Mouse (Mus musculus): Measurements from ENCODE around the gene Lin7a. TPM values are rescaled to one million over a fixed set of nuclear protein-coding genes. Genes with fewer than 3 reads are reported as not detected.

Gene Lin7a
- polyA plus RNA-seq, 1 experiment from 2014 or later: 4.5 TPM

DNA sequence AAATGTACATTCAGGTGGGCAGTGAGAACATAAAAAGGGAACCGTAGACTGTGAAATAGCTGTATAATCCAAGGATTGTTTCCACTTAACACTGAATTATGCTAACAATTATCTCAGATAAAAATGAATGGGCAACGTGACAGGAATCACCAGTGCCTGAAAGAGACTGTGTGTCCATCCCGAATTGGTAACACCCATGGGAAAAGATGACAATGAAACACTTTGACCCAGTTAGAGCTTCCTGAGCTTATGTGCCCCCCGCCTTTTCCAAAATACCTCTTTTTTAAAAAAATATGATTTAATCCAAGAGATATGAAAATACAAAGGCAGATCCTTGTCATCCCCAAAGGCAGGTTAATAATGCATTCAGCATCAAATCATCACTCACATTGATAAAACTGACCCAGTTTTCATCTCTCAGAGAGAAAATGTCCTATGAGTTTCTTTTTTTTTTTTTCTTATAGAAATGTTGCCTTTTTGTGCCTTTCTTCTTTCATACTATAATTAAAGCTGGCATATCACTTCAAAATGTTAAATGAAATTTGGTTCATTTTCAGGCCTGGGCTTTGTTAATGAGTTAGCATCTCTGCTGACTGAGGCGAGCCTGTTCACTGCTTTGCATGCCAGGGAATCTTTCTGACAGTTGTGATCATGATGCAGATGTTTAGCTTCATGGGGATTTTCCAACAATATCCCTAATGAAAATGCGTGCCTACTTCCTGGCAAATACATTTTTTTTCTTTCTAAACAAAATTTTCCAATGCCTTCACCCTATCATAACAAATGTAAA is 80.4 kb downstream of the Lin7a start:
- no peak overlapping the region for H3K27ac ChIP-seq
- H3K9ac ChIP-seq: no peak overlapping the region
- no peaks in the 10 kb centered on the region for H3K27me3 ChIP-seq
- ATAC-seq (ENCODE audit: insufficient number of reproducible peaks, insufficient read depth, low FRiP score, low TSS enrichment, low read depth): no peak
- no peak overlapping the region for H3K4me3 ChIP-seq
- no peaks in the 10 kb centered on the region for H3K36me3 ChIP-seq
- no peak overlapping the region for H3K4me2 ChIP-seq
- H3K9me3 ChIP-seq: no peaks in the 10 kb centered on the region
- 0 out of 2 replicates have a peak, but pooled peaks cover 9% of the 10 kb centered on the region for H3K4me1 ChIP-seq
- WGBS: 59% methylated on average over 6 of the region's 6 CpGs

DNA sequence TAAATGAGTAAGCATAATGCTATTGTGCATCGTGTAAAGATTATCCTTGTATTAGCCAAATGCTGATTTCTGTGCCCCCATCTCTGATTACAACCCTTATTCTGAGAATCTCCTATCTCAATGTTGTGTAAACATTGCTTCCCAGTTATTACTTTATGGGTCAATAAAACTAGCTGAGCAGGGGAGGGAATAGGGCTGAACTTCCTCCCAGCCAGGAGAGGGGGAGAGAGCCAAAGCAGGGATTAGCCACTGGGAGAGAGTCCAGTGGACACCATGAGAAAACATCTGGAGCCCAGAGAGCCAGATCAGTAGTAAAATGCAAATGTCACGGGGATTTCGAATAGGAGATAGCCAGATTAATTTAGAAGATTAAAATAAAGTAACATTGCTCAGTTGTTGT is 82.0 kb downstream of the Lin7a start:
- H3K4me2 ChIP-seq: no peak overlapping the region
- no peak for ATAC-seq (ENCODE audit: insufficient number of reproducible peaks, insufficient read depth, low FRiP score, low TSS enrichment, low read depth)
- WGBS: 88% methylated on average over 3 of the region's 3 CpGs

DNA sequence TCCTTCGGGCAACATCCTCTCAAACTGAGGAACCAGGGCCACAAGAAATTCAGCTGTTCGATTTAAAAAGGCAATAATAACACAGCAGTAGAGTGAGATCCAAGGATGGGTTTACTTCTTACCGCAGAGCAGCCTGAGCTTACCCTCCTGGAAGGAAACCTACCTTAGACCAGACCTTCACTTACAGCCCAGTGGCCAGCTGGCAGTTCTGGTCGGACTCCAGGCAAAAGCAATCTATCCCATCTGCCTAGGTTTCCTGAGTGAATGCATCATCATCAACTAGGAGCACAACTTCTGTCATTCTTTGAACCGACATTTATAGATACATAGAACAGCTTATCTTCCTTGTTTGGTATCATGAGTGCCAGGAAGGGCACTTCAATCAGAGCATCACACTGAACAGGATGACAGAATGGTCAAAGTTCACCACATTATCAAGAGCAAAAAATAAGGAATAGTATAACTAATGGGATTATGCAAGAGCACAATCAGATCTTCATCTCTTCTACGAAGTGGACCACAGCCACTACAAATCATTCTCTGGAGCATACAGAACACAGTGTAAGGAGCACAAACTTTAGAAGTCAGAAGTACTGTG is 87.1 kb downstream of the Lin7a start:
- WGBS: 87% methylated on average over 6 of the region's 6 CpGs
- no peak overlapping the region for H3K4me2 ChIP-seq
- no peaks in the 10 kb centered on the region for H3K4me1 ChIP-seq
- H3K4me3 ChIP-seq: no peak overlapping the region
- no peak overlapping the region for H3K9ac ChIP-seq
- H3K36me3 ChIP-seq: no peaks in the 10 kb centered on the region
- H3K27ac ChIP-seq: no peak overlapping the region
- no peak for ATAC-seq (ENCODE audit: insufficient number of reproducible peaks, insufficient read depth, low FRiP score, low TSS enrichment, low read depth)
- H3K9me3 ChIP-seq: no peaks in the 10 kb centered on the region
- no peaks in the 10 kb centered on the region for H3K27me3 ChIP-seq

More for the DNA sequence above, 82.0 kb downstream of the Lin7a start:
- Histone ChIP-seq H3K36me3 (no peaks in the 10 kb centered on the region), H3K9me3 (no peaks in the 10 kb centered on the region), H3K27me3 (no peaks in the 10 kb centered on the region), H3K4me3 (no peak overlapping the region), H3K27ac (no peak overlapping the region), H3K4me1 (0 out of 2 replicates have a peak, but pooled peaks cover 7% of the 10 kb centered on the region), H3K9ac (no peak overlapping the region)

DNA sequence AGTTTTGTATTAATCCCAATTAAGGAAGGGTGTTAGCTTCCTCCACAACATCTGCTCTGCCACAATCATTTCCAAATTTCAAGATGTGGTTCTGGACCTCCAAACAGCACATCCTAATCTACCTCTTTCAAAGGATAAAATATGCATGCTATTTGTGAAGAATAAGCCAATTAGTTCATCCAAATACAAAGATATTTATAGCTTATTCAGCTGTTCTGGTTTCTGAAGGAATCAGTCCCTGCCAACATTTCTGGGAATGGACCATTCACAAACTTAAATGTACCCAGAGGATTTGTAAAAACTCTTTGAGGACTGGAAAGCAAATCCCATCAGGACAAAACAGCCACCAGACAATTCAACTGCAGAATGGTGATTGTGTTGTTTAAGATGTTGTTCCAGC is 87.8 kb downstream of the Lin7a start:
- Histone ChIP-seq H3K36me3 (no peaks in the 10 kb centered on the region), H3K9ac (no peak overlapping the region), H3K27me3 (no peaks in the 10 kb centered on the region), H3K4me3 (no peak overlapping the region), H3K4me1 (no peaks in the 10 kb centered on the region), H3K4me2 (no peak overlapping the region), H3K27ac (no peak overlapping the region), H3K9me3 (no peaks in the 10 kb centered on the region)
- no peak for ATAC-seq (ENCODE audit: insufficient number of reproducible peaks, insufficient read depth, low FRiP score, low TSS enrichment, low read depth)

DNA sequence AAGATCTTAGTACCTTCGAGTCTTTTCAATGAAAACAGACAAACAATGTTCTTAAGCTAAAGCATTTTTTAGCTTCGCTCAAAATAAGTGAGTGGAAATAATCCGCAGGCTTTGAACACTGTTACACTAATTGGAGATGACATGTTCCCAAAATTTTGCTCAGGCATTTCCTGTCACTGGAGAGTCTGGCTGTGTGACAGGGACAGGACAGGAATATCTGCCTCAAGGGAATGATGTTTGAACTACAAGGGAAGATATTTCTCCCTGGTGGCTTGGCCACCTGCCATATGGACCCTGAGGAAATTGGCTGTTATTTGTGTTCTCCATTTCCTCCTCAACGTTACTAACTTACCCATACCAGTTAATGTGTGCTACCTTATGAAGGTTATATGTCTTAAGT is 90.1 kb downstream of the Lin7a start:
- Histone ChIP-seq H3K4me3 (no peak overlapping the region), H3K9ac (no peak overlapping the region), H3K27me3 (no peaks in the 10 kb centered on the region), H3K4me2 (no peak overlapping the region), H3K27ac (no peak overlapping the region), H3K36me3 (no peaks in the 10 kb centered on the region), H3K9me3 (no peaks in the 10 kb centered on the region), H3K4me1 (no peaks in the 10 kb centered on the region)
- WGBS: 26% methylated on average over 4 of the region's 4 CpGs
- no peak for ATAC-seq (ENCODE audit: insufficient number of reproducible peaks, insufficient read depth, low FRiP score, low TSS enrichment, low read depth)

DNA sequence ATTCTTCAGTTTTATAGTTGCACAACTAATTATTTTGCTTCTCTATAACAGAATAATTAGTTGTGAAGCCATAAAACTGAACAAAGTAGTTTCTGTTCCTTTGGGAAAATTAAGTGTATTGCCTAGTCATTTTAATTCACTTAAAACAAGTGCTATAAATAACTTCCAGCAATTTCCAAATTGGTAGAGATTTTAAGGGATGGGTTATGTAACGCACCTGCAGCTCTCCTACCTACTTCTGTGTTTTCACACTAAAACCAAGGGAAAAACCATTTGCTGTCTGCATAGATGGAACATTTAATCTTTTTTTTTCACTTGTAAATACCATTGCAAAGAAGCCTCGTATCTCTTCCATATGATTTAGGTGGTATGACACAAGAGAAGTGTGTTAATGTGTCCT is 90.5 kb downstream of the Lin7a start:
- Histone ChIP-seq H3K4me3 (no peak overlapping the region), H3K4me2 (no peak overlapping the region), H3K9ac (no peak overlapping the region), H3K9me3 (no peaks in the 10 kb centered on the region), H3K27me3 (no peaks in the 10 kb centered on the region), H3K27ac (no peak overlapping the region), H3K4me1 (no peaks in the 10 kb centered on the region), H3K36me3 (no peaks in the 10 kb centered on the region)
- ATAC-seq (ENCODE audit: insufficient number of reproducible peaks, insufficient read depth, low FRiP score, low TSS enrichment, low read depth): no peak
- WGBS: 78% methylated on average over 2 of the region's 2 CpGs

DNA sequence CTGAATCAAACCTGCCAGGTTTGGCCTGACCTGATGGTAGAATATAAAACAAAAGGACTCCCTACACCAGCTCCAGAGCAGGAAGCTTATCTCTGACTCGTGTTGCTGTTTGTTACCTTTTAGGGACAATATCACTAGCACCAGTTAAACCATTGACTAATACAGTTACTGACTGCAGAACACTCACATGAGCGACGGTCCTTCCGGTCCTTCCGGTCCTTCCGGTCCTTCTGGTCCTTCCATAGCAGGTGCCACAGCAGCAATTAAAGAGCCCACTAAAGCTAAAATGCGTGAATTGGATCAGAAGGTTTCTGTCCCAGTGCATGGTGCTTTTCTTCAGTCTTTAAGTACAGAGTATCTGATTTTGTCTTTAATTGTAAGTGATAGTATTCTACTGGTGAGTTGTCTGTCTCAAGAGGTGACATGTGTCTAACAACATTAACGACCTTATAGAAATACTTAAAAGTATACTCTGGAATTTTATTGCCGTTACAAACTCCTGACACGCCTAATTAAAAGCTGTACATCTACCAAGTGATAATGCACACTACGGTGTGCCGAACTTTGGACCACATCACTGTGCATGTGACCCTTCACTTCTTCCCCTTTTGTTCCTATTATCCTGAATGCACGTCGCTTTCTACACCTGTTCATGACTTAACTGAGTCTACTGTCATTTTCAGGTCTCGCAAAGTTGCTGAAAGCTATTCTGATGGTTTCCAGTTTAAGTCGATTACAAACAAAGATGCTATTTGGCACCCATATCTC is 91.7 kb downstream of the Lin7a start:
- Histone ChIP-seq H3K4me2 (no peak overlapping the region), H3K27ac (no peak overlapping the region), H3K4me1 (no peaks in the 10 kb centered on the region), H3K27me3 (no peaks in the 10 kb centered on the region), H3K9ac (no peak overlapping the region), H3K36me3 (no peaks in the 10 kb centered on the region), H3K9me3 (no peaks in the 10 kb centered on the region), H3K4me3 (no peak overlapping the region)
- 91% methylated on average over 16 of the region's 16 CpGs for WGBS
- ATAC-seq (ENCODE audit: insufficient number of reproducible peaks, insufficient read depth, low FRiP score, low TSS enrichment, low read depth): no peak

DNA sequence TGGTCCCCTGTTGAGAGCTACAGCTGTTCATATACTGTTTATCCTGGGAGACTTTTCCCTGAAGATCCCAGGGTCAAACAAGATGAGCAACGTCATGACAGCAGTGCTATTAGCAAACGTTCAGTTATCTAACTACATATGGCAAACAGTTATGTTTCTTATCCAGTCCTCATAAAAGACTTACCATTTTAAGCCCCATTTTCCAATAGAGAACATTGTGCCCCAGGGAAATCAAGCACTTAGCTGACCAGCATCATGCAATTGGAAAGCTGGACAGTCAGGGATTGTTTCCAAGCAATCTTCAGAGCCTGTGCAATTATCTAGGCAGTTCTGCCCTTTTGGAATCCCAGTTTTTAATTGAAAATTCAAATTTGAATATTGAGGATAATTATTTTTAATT is 105.7 kb downstream of the Lin7a start:
- Histone ChIP-seq H3K4me1 (no peaks in the 10 kb centered on the region), H3K27ac (no peak overlapping the region), H3K9me3 (no peaks in the 10 kb centered on the region), H3K4me3 (no peak overlapping the region), H3K27me3 (no peaks in the 10 kb centered on the region), H3K9ac (no peak overlapping the region), H3K4me2 (no peak overlapping the region), H3K36me3 (no peaks in the 10 kb centered on the region)
- 47% methylated on average over 2 of the region's 2 CpGs for WGBS
- ATAC-seq (ENCODE audit: insufficient number of reproducible peaks, insufficient read depth, low FRiP score, low TSS enrichment, low read depth): no peak

DNA sequence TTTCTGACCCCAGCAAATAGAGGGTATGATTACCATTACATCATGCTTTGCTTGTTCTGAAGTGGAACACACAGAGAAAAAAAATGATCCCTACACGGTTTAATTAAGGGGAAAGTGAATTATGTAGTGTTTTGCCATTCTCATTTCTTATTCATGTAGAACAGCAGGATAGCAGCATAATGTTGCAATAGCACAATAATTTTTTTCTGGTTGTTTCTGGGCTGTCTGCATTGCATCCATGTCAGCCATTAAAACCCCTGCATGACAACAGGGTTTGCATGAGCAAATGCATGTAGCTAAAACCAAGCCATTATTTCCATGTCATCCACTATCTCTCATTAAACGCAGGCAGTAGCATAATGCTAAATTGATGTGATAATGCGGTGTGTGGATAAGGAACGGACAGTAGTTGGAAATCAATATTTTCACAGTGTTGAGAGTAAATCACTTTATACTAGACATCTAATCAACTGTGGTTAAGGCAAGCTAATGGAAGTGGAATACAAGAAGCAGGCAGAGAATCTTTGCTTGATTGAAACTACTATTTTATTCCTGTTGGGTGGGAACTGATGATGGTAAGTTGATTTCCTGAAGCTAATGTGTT is 109.8 kb downstream of the Lin7a start:
- H3K36me3 ChIP-seq: no peaks in the 10 kb centered on the region
- H3K27ac ChIP-seq: no peak overlapping the region
- no peaks in the 10 kb centered on the region for H3K27me3 ChIP-seq
- no peak overlapping the region for H3K4me3 ChIP-seq
- H3K9me3 ChIP-seq: no peaks in the 10 kb centered on the region
- H3K9ac ChIP-seq: no peak overlapping the region
- no peaks in the 10 kb centered on the region for H3K4me1 ChIP-seq
- WGBS: 84% methylated on average over 4 of the region's 4 CpGs
- H3K4me2 ChIP-seq: no peak overlapping the region
- no peak for ATAC-seq (ENCODE audit: insufficient number of reproducible peaks, insufficient read depth, low FRiP score, low TSS enrichment, low read depth)

DNA sequence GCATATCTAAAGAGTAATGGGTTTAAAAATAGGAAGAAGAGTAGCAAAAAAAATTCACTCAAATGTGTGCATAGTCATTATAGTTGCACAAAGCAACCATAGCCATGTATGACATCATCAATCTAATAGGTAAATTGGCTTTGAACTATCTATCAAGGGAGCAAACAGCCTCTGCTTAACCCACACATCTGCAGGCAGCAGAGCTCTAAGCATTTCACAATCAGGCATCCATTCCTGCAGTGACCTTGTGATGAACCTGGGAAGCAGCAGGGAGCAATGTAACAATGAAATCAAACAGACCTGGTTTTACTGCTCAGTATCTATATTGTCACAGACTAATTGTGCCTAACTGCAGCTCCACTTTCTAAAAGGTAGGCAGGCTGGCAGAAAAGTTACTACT is 112.3 kb downstream of the Lin7a start:
- Histone ChIP-seq H3K27ac (no peak overlapping the region), H3K4me1 (no peaks in the 10 kb centered on the region), H3K4me3 (no peak overlapping the region), H3K36me3 (no peaks in the 10 kb centered on the region), H3K4me2 (no peak overlapping the region), H3K9ac (no peak overlapping the region), H3K27me3 (no peaks in the 10 kb centered on the region), H3K9me3 (no peaks in the 10 kb centered on the region)
- no peak for ATAC-seq (ENCODE audit: insufficient number of reproducible peaks, insufficient read depth, low FRiP score, low TSS enrichment, low read depth)

DNA sequence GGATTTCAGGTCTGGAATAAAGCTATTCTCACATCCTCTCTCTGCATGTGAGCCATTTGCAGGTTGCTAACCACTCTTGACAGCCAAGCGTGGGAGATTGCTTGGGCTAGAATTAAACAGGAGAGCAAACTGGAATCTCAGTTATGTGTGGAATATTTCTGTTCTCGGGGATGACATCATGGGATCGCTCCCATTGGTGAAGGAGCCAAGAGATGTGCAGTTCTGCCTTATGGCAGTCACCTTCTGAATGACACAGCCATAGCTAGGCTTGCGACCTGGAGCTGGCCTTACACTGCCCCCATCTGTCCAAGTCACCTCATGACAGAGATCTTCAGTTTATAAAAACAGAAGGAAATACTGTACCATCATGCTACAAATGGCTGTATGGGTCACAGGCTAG is 118.0 kb downstream of the Lin7a start:
- no peak overlapping the region for H3K27ac ChIP-seq

More for the DNA sequence above, 118.0 kb downstream of the Lin7a start:
- H3K9me3 ChIP-seq: no peaks in the 10 kb centered on the region
- H3K4me1 ChIP-seq: no peaks in the 10 kb centered on the region
- H3K4me3 ChIP-seq: no peak overlapping the region
- no peaks in the 10 kb centered on the region for H3K36me3 ChIP-seq
- H3K9ac ChIP-seq: no peak overlapping the region
- WGBS: 61% methylated on average over 4 of the region's 4 CpGs
- ATAC-seq (ENCODE audit: insufficient number of reproducible peaks, insufficient read depth, low FRiP score, low TSS enrichment, low read depth): no peak; the same call in 1 of the 2 replicates
- no peak overlapping the region for H3K4me2 ChIP-seq
- no peaks in the 10 kb centered on the region for H3K27me3 ChIP-seq
